Mouse (Mus musculus) kidney, embryonic 16.5 days (tissue): ENCODE data around the gene Loxl3. TPM values are rescaled to one million over a fixed set of nuclear protein-coding genes. Genes with fewer than 3 reads are reported as not detected.

Experiments used
- ATAC-seq: fragments of 200-750 bp; cut with Nextera tagmentation; 2 replicates; pipeline ENCODE4 v1.8.0; 2017; ENCODE audit warnings: moderate TSS enrichment; ENCODE audit not compliant: low FRiP score, low TSS enrichment
- H3K27ac ChIP-seq: fragments of 300-500 bp; sonication (generic); 2 replicates; pipeline ENCODE4 v1.5.1; 2014; ENCODE audit warnings: low read length
- H3K27me3 ChIP-seq: fragments of 300-500 bp; sonication (generic); 2 replicates; pipeline ENCODE4 v1.6.1; 2014; ENCODE audit warnings: low read length, control low read depth, mixed read lengths; ENCODE audit not compliant: insufficient read depth
- H3K36me3 ChIP-seq: fragments of 300-500 bp; sonication (generic); 2 replicates; pipeline ENCODE4 v1.6.1; 2014; ENCODE audit warnings: low read length, control low read depth, mixed read lengths; ENCODE audit not compliant: insufficient read depth
- H3K4me1 ChIP-seq: fragments of 300-500 bp; sonication (generic); 2 replicates; pipeline ENCODE4 v1.6.1; 2014; ENCODE audit warnings: low read length, control low read depth, mixed read lengths; ENCODE audit not compliant: insufficient read depth
- H3K4me2 ChIP-seq: fragments of 300-500 bp; sonication (generic); replicated peaks from 2 replicates; pipeline ENCODE4 v1.6.1; 2014; ENCODE audit warnings: low read depth, low read length
- H3K4me3 ChIP-seq: fragments of 300-500 bp; sonication (generic); 2 replicates; pipeline ENCODE4 v1.5.1; 2014; ENCODE audit warnings: mild to moderate bottlenecking, low read length
- H3K9ac ChIP-seq: fragments of 300-500 bp; sonication (generic); replicated peaks from 2 replicates; pipeline ENCODE4 v1.6.1; 2014; ENCODE audit warnings: low read length
- H3K9me3 ChIP-seq: fragments of 300-500 bp; sonication (generic); 2 replicates; pipeline ENCODE4 v1.6.1; 2016; ENCODE audit warnings: low read length, control low read depth
- WGBS: fragments of 180-500 bp; shearing (Covaris S2); extraction: QIAGEN DNeasy Blood & Tissue Kit; methylation state at CpG from one replicate; pipeline ENCODE4 v1.1.7; 2014; 5-methylcytosine and 5-hydroxymethylcytosine counted together
- polyA plus RNA-seq: library from polyadenylated mRNA; unstranded; fragments of >200 nt; fragmentation: Nextera tagmentation; extraction: Ambion mirVana; gene quantifications from 2 replicates; pipeline ENCODE4 v1.2.1, GENCODE M21; 2015

Gene Loxl3
- polyA plus RNA-seq, 1 experiment from 2014 or later, result 26.1 TPM

DNA sequence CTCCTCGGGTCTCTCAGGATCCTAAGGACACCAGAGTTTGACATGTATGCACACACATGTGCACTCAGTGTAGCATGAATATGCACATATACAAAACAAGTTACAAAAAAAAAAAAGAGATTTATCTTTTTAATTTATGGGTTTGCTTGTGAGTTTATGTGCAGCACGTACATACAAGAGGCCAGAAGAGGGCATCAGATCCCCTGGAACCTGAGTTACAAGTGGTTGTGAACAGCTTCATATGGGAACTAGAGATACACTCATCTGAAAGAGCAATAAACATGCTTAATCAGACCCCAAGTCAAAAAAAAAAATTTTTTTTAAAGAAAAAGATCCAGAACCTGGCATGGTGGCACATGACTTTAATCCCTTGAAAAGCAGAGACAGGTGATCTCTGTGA, 41.0 kb downstream of the Loxl3 start:
- peaks cover 2% of the 10 kb centered on the region; the same call in 1 of the 2 replicates for H3K36me3 ChIP-seq
- no peak overlapping the region for H3K9ac ChIP-seq
- 17% methylated on average over 2 of the region's 2 CpGs for WGBS
- H3K4me1 ChIP-seq, result peaks cover 29% of the 10 kb centered on the region
- no peak for ATAC-seq
- H3K27ac ChIP-seq, result no peak overlapping the region
- H3K4me2 ChIP-seq, result no peak overlapping the region
- H3K4me3 ChIP-seq, result no peak overlapping the region
- no peaks in the 10 kb centered on the region for H3K9me3 ChIP-seq
- H3K27me3 ChIP-seq, result peaks cover 65% of the 10 kb centered on the region

DNA sequence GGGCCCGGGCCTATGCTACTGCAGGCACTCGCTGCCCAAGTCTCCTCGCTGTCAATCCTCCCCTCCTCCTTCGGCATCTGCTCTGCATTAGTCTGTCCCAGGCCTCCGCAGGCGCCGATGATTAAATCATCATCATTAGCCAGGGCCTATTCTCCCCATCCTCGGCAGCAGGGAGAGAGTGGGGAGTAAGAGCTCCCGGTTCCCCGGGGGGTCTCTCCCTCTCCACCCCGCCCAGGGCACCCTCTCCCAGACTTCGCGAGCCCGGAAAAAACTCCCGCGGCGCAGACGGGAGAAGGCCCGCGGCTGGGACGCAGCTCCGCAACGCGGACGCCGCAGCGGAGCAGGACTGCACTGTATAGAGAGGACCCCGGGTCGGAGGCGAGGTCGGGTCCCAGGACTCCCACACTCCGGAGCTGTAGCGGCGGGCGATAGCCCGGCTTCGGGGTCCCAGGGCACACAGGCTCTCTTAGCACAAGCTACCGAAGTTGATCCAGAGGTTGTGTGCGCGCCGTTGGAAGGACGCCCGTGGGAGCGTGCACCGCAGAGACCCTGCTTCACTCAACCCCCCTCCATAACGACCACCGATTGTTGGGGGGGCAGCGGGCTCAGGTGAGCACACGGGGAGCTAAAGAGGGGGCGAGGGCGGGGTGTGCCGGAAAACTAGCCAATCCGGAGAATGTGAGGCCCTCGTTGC, 43.8 kb downstream of the Loxl3 start, which contains the start of gene Pcgf1:
Gene Pcgf1 (plus strand): TSS at position 240 of the 694 bp plus-strand sequence.
- ATAC-seq, result peak; percentile 84
- Histone ChIP-seq H3K4me2 (peak within 1 kb of the TSS; percentile 99), H3K27ac (peak within 1 kb of the TSS; percentile 88), H3K4me1 (peaks cover 19% of the 10 kb centered on the region), H3K9ac (peak within 1 kb of the TSS; percentile 90), H3K9me3 (no peaks in the 10 kb centered on the region), H3K27me3 (peaks cover 38% of the 10 kb centered on the region), H3K4me3 (peak within 1 kb of the TSS; percentile 90), H3K36me3 (peaks cover 16% of the 10 kb centered on the region)
- WGBS, result under 1% methylated on average over 53 of the region's 54 CpGs

DNA sequence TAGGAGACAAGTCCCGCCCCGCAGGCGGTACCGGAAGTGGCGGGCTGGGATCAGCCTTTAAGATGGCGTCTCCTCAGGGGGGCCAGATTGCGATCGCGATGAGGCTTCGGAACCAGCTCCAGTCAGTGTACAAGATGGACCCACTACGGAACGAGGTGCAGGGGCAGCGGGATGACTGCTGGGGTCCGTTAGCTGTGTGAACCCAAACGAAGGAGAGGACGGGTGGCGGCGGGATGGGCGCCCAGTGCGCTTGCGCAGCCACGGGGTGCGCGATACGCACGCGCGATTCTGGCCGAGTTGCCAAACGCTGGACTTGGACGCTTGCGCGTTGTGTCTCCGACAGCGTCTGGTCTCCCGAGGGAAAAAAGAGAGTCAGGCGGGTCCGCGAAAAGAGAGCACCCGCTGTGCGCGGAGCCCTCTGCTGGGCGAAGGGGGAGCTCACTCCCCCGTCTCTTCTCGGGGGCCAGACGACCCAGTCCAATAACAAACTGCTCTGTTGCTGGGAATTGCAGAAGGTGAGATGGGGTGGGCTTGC, 44.4 kb downstream of the Loxl3 start:
- Histone ChIP-seq H3K36me3 (peaks cover 16% of the 10 kb centered on the region), H3K9me3 (no peaks in the 10 kb centered on the region), H3K9ac (peak overlapping the region; percentile 90), H3K27me3 (peaks cover 33% of the 10 kb centered on the region), H3K4me1 (peaks cover 23% of the 10 kb centered on the region), H3K4me2 (peak overlapping the region; percentile 99), H3K4me3 (peak overlapping the region; percentile 90), H3K27ac (peak overlapping the region; percentile 88)
- whole genome bisulfite sequencing, result under 1% methylated on average over 46 of the region's 46 CpGs
- ATAC-seq, result peak; percentile 92

DNA sequence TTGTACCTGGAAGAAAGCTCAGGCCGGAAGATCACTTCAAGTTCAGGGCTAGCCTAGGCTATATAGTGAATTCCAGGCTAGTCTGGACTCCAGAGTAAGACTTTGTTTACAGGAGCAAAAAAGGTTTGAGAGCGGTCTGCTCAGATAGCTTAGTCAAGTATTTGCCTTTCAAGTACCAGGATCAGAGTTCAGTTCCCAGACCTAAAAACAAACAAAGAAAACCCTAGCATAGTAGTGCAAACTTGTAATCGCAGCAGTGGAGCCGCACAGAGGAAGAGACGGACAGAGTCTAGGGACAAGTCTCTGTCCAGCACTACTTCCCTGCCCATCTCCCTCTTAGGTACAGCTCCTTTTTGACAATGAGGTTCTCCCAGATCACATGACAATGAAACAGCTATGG, 46.2 kb downstream of the Loxl3 start:
- H3K27me3 ChIP-seq, result peaks cover 19% of the 10 kb centered on the region
- peaks cover 16% of the 10 kb centered on the region for H3K36me3 ChIP-seq
- H3K27ac ChIP-seq, result no peak overlapping the region
- ATAC-seq, result no peak
- H3K4me3 ChIP-seq, result no peak overlapping the region
- H3K4me2 ChIP-seq, result no peak overlapping the region
- H3K9me3 ChIP-seq, result no peaks in the 10 kb centered on the region
- no peak overlapping the region for H3K9ac ChIP-seq
- WGBS, result 92% methylated on average over 5 of the region's 5 CpGs
- peaks cover 40% of the 10 kb centered on the region for H3K4me1 ChIP-seq

DNA sequence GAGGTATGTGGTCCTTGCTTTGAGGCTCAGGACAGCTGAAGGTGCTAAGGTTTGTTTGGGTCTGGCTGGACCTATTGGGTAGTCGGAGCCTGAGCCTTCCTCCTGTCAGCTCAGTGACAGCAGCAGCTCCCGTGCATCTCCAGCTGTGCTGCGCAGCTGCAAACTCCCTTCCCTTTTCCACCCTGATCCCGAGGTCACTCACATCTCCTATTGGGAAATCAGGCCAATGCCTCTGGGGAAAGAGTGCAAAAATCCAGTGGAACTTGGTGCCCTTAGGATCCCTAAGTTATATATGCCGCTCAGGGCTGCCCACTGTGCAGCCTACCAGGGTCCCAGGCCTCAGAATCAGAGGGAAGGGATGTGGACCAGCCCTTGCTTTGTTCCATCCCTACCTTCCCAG, 49.5 kb downstream of the Loxl3 start:
- Histone ChIP-seq H3K36me3 (peaks cover 16% of the 10 kb centered on the region), H3K9ac (no peak overlapping the region), H3K4me3 (no peak overlapping the region), H3K27me3 (peaks cover 22% of the 10 kb centered on the region), H3K9me3 (no peaks in the 10 kb centered on the region), H3K4me1 (peaks cover 63% of the 10 kb centered on the region), H3K4me2 (no peak overlapping the region), H3K27ac (no peak overlapping the region)
- WGBS, result 20% methylated on average over 5 of the region's 5 CpGs
- 0 out of 2 replicates have a peak, but pooled peaks have one; percentile 1 for ATAC-seq

DNA sequence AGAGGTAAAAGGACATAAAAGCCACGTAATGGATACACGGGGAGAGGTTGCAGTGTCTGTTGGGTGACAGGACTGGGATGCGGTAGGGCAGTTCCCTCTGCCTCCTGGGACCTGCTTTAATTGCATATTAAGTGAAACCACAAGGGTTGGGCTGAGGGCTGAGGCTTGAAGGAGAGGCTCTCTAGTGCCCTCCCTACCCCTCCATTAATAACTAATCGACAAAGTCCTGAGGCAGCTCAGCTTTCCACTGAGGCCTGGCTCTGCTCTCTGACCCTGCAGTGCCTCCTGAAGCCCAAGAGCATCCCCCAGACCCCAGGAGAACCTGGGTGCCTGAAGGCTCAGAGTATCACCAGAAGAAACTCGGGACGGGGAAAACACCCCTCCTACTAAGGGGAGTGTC, 50.5 kb downstream of the Loxl3 start:
- peaks cover 27% of the 10 kb centered on the region for H3K27me3 ChIP-seq
- peaks cover 55% of the 10 kb centered on the region for H3K4me1 ChIP-seq
- ATAC-seq, result peak; percentile 54; the same call in 1 of the 2 replicates
- peaks cover 16% of the 10 kb centered on the region for H3K36me3 ChIP-seq
- 0 out of 2 replicates have a peak overlapping the region, but pooled peaks have one; percentile 35 for H3K9ac ChIP-seq
- peak overlapping the region; percentile 61; the same call in 1 of the 2 replicates for H3K27ac ChIP-seq
- WGBS, result 8% methylated on average over 6 of the region's 6 CpGs
- peak overlapping the region; percentile 34 for H3K4me2 ChIP-seq
- no peaks in the 10 kb centered on the region for H3K9me3 ChIP-seq
- no peak overlapping the region for H3K4me3 ChIP-seq

DNA sequence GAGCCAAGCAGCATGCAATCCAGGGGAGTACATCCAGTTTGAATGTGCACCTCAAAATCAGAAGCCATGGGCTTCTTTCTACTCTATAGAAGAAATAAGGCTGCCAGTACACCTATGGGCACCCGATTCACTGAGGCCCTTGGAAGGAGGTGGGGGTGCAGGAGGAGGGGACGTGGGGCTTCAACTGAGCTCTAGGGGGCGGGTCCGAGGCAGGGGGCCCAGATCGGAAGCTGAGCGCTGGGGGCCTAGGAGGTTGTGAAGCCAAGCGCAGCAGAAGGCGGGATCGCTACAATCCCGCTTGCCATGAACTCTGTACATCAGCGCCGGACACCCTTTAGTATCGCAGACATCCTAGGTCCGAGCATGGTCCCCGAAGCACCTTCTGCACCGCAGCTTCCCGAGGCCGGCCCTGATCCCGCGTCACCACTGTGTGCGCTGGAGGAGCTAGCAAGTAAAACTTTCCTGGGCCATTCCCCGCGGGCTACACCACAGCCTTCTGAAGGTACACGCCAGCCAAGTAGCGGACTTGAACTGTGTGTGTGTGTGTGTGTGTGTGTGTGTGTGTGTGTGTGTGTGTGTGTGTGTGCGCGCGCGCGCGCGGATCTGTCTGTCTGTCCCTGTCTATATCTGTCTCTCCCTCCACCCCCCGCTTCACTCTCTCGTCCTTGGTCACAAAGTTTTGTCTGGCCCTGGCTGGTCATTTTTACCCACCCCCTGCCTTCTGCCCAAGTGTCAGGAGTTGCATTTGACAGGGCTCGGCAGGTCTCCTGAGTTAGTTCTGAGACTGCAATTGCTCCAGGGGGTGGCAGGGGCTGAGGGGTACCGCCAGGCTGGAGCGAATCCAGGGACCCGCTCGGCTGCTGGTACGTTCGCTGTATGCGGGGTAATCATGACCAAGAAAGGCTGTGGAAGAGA, 52.4 kb downstream of the Loxl3 start, which contains the start of gene Lbx2:
Gene Lbx2 (plus strand): TSS at position 247 of the 915 bp plus-strand sequence.
- 6% methylated on average over 41 of the region's 42 CpGs for WGBS
- ATAC-seq, result no peak

DNA sequence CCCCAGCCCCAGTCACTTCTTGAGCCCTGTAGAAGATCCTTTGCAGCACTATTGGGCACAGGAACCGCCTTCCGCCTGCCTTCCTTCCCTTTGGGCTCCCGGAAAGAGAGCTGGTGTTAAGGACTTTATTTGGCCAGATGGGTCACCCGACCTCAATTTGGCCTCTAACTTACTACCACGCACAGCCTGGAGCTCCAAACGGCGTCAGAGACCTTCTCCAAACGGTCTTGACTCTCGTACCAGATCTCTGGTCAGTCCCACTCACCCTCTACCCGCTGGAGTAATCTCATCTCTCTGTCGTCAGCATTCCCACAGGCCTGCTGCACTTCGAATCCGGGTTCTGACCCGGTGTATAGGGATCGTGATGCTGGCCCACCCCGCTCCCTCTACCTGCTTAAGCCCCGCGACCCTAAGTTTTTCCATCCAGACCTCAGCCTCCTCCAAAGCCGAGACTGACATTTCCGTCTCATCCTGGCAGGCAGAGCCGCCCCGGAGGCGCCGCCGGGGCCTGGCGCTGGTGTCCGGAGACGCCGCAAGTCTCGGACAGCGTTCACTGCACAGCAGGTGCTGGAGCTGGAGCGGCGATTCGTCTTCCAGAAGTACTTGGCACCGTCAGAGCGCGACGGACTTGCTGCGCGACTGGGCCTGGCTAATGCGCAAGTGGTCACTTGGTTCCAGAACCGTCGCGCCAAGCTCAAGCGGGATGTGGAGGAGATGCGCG, 53.4 kb downstream of the Loxl3 start:
- 3% methylated on average over 47 of the region's 47 CpGs for WGBS
- H3K9me3 ChIP-seq, result no peaks in the 10 kb centered on the region
- peak overlapping the region; percentile 56 for H3K4me2 ChIP-seq
- ATAC-seq, result no peak
- H3K4me1 ChIP-seq, result peaks cover 54% of the 10 kb centered on the region
- peaks cover 30% of the 10 kb centered on the region for H3K27me3 ChIP-seq
- H3K9ac ChIP-seq, result peak overlapping the region; percentile 14
- peaks cover 1% of the 10 kb centered on the region; the same call in 1 of the 2 replicates for H3K36me3 ChIP-seq
- no peak overlapping the region for H3K27ac ChIP-seq
- peak overlapping the region; percentile 39 for H3K4me3 ChIP-seq

More for the DNA sequence above, 52.4 kb downstream of the Loxl3 start, which contains the start of gene Lbx2:
- Histone ChIP-seq H3K9ac (peak within 1 kb of the TSS; percentile 63), H3K36me3 (peaks cover 7% of the 10 kb centered on the region), H3K4me1 (peaks cover 54% of the 10 kb centered on the region), H3K4me3 (peak within 1 kb of the TSS; percentile 41), H3K27ac (0 out of 2 replicates have a peak within 1 kb of the TSS, but pooled peaks have one; percentile 5), H3K9me3 (no peaks in the 10 kb centered on the region), H3K27me3 (peaks cover 30% of the 10 kb centered on the region), H3K4me2 (peak within 1 kb of the TSS; percentile 56)

DNA sequence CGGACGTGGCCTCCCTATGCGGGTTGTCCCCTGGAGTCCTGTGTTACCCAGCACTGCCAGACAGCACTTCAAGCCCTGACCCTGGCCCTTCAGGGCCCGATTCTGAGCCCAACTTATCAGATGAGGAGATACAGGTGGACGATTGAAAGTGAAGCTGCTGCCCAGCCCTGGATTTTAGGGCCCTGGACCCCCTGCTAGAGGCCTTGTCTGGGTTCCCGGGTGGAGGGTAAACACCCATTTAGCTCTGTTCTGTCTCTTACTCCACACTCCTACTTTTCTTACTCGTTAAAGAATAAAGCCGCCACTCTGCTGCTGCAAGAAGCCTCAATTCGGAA, 53.9 kb downstream of the Loxl3 start:
- peaks cover 30% of the 10 kb centered on the region for H3K27me3 ChIP-seq

More for the DNA sequence above, 53.9 kb downstream of the Loxl3 start:
- no peak overlapping the region for H3K27ac ChIP-seq
- ATAC-seq, result no peak
- no peaks in the 10 kb centered on the region for H3K9me3 ChIP-seq
- WGBS, result 20% methylated on average over 9 of the region's 9 CpGs
- H3K9ac ChIP-seq, result peak overlapping the region; percentile 14
- peak overlapping the region; percentile 56 for H3K4me2 ChIP-seq
- H3K36me3 ChIP-seq, result no peaks in the 10 kb centered on the region
- peak overlapping the region; percentile 39 for H3K4me3 ChIP-seq
- peaks cover 51% of the 10 kb centered on the region for H3K4me1 ChIP-seq
